Mouse (Mus musculus) cerebellum, adult 9-10 months (tissue): ENCODE results near the gene Phf21b.
"Not testable (repeated sequence)": the region's sequence is repeated elsewhere in the genome, so short reads cannot be mapped to it uniquely, and the experiment has no call there.

Experiments
- DNase-seq: peaks from one replicate; pipeline ENCODE4 v3.0.0; 2022

Gene Phf21b

GRCm38 (mm10) chr15:84856006-84856995 lies at the start of gene Phf21b:
Gene Phf21b (minus strand): TSS chr15:84856049.
- peak; percentile 86 for DNase-seq

GRCm38 (mm10) chr15:84903843-84904385 lies 48.1 kb upstream of the Phf21b start:
- no peak for DNase-seq

GRCm38 (mm10) chr15:84898077-84898476 lies 42.2 kb upstream of the Phf21b start:
- no peak for DNase-seq

GRCm38 (mm10) chr15:84896664-84897063 lies 40.8 kb upstream of the Phf21b start:
- DNase-seq = no peak

- DNase-seq = not testable (repeated sequence)
Observed at GRCm38 (mm10) chr15:84896216-84896615, 40.4 kb upstream of the Phf21b start.

GRCm38 (mm10) chr15:84891658-84892057 lies 35.8 kb upstream of the Phf21b start:
- DNase-seq = peak; percentile 82

DNA sequence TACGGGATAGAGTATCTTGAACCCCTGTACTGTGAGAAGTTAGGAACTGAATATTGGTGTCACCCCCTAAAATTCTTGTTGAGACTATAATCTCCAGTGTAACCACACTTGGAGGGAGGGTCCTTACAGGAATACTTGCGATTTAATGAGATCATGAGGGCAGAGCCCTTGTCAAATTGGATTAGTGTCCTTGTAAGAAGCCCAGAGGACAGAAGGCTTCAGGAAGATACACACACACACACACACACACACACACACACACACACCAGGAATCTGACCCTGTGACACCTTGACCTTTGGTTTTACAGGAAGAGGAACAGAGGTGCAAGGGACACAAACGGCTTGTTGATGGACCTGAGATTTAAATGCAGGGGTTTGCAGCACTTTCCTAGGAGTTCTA lies 35.4 kb upstream of the Phf21b start:
- DNase-seq = no peak

- DNase-seq = no peak
Observed at GRCm38 (mm10) chr15:84888066-84888465, 32.2 kb upstream of the Phf21b start.

GRCm38 (mm10) chr15:84877029-84877815 lies 21.4 kb upstream of the Phf21b start:
- no peak for DNase-seq

- DNase-seq = no peak
Observed at GRCm38 (mm10) chr15:84873867-84874266, 18.0 kb upstream of the Phf21b start.

GRCm38 (mm10) chr15:84873079-84873478 lies 17.2 kb upstream of the Phf21b start:
- no peak for DNase-seq

GRCm38 (mm10) chr15:84871802-84872201 lies 16.0 kb upstream of the Phf21b start:
- DNase-seq = no peak

- DNase-seq = no peak
Observed at GRCm38 (mm10) chr15:84861911-84862310, 6.1 kb upstream of the Phf21b start.

- DNase-seq = no peak
Observed at GRCm38 (mm10) chr15:84857623-84858022, 1.8 kb upstream of the Phf21b start.

- peak; percentile 72 for DNase-seq
Observed at GRCm38 (mm10) chr15:84854921-84855901, 638 bp downstream of the Phf21b start.

DNA sequence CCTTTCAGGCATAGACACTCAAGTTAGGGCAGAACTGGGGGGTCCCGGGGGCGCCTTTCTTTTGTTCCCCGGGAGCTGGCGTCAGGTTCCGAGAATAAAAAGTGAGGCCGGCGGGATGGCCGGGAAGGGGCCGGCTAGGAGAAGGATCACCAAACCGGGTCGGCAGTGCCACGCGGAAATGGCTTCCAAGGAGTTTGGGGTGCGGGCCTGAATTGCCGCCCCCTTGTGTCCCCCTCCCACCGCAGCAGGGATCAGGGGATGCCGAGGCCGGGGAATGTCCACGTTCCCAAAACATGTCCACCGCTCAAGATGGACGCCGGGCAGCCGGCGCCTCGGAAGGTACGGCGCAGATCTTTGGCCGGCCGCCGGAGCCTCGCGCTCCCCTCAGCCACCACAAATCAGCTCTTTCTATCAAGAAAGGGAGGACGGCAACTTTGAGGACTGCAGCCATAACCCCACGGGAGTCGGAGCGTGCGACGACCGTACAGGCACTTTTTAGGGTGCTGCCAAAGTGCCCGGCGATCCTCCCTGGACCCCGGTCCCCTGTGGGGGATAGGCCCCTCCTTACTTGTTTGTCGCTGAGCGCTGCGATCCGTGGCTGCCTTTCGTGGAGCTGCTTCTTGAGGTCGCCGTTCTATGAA lies 1.6 kb downstream of the Phf21b start:
- DNase-seq = no peak

- DNase-seq = peak; percentile 87
Observed at GRCm38 (mm10) chr15:84853261-84854137, 2.4 kb downstream of the Phf21b start.

- DNase-seq = peak; percentile 75
Observed at GRCm38 (mm10) chr15:84852457-84853070, 3.3 kb downstream of the Phf21b start.

GRCm38 (mm10) chr15:84850321-84850720 lies 5.5 kb downstream of the Phf21b start:
- no peak for DNase-seq

DNA sequence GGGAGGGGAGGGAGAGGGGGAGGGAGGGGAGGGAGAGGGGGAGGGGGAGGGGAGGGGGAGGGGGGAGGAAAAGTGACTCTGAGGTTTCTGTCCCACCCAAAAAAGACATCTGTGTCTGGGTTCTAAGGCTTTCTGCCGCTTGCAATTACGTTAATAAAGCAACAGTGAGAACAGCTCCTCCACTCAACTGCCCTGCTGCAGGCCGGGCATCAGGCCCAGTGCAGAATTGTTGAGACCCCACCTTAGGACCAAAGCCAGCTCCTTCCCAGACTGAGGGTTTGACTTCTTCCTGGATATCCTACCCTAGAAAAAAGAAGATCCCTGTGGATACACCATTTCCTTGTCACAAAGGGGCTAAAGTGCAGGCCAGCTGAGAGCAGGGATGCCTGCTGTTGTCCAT lies 9.6 kb downstream of the Phf21b start:
- peak; percentile 19 for DNase-seq
